Mouse (Mus musculus): ENCODE measurements around the gene Gm21762.
"Not testable (repeated sequence)": the region's sequence is repeated elsewhere in the genome, so short reads cannot be mapped to it uniquely, and the experiment has no call there.

The Gm21762 gene

GRCm38 (mm10) chr13:120215847-120216246 lies at the start of gene Gm21762:
Gene Gm21762, minus strand, starts transcription at chr13:120215947.
- DNase-seq: not testable (repeated sequence)

DNA sequence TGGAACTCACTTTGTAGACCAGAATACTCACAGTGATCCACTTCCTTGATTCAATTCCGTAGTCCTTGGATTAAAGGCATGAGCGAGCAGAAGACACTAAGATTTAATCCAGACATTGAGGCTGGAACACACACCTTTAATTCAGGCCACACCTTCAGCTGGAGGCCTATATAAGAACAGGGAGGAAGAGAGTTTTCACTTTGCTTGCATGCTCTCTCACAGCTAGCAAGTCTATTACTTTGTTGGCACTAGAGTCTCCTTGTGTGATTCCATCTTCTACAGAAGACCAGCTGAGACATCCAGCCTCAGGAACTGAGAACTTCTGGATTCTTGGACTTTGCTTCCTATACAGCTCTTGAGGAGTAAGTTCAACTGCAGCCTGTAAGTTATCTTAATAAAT lies 47.1 kb upstream of the Gm21762 start, which contains the start of gene AF067061:
Gene AF067061 (plus strand): TSS at position 245 of the 400 bp plus-strand sequence.
- DNase-seq: not testable (repeated sequence)

DNA sequence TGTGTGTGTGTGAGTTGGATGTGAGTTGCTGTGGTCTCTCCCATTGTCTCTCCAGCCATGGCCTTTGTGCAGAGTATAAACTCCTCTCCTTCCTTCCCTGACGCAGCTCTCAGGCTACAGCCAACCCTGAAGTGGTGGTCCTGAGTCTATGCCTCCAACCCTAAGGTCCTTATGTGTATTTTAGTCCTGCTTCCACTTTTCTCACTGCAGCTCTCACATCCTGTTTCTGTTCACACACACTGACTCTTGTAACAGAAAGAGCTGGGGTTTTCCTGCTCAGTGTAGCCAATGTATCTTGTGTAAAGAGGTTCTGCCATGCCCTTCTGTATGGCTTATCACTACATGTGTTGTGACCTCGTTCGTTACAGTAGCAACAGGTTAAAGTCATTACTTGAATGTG lies 44.0 kb upstream of the Gm21762 start:
- DNase-seq: not testable (repeated sequence)

DNA sequence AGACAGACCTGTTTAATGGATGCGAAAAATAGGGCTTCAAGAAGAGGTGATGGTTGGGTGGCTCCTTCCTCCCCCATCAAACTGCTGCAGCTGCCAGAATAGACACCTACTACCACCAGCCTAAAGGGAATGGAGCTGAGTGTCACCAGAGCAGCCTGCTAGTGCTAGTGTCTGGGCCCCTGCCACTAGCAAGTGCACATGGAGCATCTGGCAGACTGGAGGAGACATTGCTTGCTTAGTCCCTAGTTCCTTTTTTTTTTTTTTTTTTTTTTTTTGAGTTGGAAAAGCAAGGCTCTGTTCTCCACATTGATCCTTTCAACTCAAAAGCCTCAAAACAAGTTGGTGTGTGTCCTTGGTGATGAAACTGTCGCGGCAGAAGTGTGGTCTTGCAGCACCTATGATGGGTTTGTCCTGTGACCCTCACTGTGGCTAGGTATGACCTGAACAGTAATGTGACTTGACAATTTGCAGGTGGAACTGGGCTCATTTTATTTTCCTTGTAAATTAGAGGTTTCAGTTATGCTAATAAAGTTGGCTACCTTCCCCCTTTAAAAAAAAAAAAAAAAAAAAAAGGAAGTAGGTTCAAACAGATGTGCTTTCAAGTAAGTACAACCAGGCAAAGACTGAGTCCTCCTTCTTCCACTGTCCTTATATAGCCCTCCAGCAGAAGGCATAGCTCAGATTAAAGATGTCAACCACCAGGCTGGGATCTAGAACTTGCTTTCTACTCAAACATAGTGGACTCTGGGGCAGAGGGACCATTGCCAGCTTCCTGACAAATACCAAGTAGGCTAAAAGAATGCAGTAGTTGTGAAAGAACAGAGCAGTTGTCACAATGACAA lies 43.3 kb upstream of the Gm21762 start:
- DNase-seq: not testable (repeated sequence)

DNA sequence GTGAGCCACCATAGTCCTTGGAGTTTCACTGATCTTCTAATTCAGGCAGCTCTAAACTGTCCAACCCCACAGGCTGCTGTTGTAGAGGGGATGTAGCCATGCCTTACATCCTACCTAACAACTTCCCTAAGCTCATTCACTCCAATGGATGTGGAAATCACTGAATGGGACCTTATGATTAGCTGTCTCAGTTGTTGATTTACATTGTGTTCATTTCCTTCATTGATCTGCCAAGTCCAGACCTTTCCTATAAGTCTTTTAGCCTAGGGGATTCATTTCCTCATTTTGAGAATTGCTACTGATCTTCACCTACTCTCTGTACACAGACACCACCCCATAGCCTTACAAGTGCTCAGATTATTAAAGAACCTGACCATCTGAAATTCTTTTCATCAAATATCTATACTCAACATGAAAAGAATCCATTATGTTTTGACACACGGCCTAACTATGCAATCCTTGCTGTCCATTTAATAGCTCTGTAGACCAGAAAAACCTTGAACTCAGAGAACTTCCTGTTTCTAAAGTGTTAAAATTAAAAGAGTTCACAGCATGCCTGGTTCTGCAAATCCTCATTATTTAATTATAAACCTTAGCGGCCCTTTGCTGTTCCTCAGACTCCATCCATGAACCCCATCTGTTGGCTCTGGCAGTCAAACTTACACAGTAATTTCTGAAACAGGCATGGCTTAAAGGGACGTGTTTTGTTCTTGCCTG lies 35.6 kb upstream of the Gm21762 start:
- DNase-seq: not testable (repeated sequence)

DNA sequence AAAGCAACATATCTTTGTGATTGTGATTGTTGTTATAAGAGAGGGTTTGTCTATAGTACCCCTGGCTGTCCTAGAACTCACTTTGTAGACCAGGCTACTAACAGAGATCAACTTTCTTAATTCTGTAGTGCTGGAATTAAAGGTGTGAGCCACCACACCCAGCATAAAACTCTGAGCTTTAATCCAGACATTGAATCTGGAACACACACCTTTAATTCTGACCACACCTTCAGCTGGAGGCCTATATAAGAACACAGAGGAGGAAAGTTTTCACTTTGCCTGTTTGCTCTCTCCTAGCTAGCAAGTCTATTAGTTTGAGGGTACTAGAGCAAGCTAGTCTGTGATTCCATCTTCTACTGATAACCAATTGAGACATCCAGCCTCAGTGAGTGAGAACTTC lies 23.1 kb upstream of the Gm21762 start, which contains the start of gene Gm21731:
Gene Gm21731 (plus strand): TSS at position 301 of the 400 bp plus-strand sequence.
- not testable (repeated sequence) for DNase-seq

- peak in 1 of 2 experiments; percentile 4 for DNase-seq
These were observed 16.8 kb upstream of the Gm21762 start for GRCm38 (mm10) chr13:120232447-120233049.

DNA sequence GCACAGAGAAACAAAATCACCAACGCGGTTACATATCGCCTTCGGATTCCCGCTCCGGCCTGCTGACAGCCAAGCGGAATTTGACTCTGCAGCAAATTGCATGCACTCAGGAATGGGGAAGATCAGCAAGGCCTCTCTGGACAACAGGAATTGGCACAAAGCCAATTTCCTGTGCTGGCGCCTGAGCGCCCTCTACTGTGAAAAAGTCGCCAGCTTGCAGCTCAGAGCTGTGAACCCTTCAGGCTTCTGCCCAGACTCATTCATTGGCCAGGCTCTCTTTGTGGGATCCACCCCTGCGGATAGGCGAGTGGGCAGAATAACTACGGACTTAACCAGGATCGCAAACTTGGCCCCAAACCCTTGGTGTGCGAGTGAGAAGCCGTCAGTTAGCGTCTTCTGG lies 16.1 kb upstream of the Gm21762 start:
- DNase-seq: not testable (repeated sequence)

DNA sequence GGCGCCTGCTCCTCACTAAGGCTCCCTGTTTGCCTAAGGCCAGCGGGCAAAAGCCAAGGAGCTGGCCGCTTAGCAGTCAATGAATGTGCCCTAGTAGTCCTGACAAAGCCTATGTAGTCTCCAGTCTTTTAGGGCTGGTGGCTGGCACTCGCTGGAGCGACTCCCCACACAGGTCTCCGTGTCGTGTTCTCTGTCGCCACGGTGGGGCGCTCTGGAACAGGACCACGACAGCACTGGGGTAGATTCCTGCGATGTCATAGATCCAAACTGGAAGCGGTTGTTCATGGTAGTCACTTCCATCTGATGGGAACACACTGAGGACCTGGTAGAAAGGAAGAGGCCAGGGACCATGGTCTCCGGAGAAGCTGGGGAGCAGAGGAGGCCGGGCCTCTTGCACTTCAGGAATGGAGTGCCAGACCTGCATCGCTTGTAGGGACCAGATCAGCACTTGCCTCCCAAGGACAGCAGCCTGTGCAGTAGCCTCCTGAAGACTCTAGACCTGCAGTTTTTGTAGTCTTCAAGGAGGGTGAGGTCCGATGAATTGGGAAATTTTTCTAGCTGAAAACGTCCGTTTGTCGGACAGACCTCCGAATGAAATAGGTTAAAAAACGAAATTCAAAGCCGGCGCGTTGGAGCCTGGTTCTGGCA lies 7.4 kb upstream of the Gm21762 start:
- not testable (repeated sequence) for DNase-seq

DNA sequence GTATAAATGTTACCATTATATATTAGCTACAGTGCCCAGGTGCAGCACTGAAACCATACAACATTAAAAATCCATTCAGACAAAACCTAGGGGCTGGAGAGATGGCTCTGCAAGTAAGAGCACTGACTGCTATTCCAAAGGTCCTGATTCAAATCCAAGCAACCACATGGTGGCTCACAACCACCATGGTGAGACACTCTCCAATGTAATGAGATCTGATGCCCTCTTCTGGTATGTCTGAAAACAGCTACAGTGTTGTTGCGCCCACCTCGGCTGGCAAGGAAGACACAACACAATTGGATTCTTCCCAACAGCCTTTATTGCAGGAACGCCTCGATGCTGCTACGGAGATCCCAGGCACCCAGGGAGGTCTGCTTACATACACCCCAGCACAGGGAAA lies 5.2 kb upstream of the Gm21762 start:
- peak in 1 of 2 experiments; percentile 6 for DNase-seq

- not testable (repeated sequence) for DNase-seq
These were observed 19.4 kb downstream of the Gm21762 start for GRCm38 (mm10) chr13:120196189-120196821.

GRCm38 (mm10) chr13:120172133-120172532 lies 43.6 kb downstream of the Gm21762 start, which contains the start of gene Gm21818:
Gene Gm21818, plus strand, starts transcription at chr13:120172433.
- DNase-seq: not testable (repeated sequence)

- not testable (repeated sequence) for DNase-seq
These were observed 47.4 kb downstream of the Gm21762 start for GRCm38 (mm10) chr13:120168301-120168700.
